In the genomic region with DNA sequence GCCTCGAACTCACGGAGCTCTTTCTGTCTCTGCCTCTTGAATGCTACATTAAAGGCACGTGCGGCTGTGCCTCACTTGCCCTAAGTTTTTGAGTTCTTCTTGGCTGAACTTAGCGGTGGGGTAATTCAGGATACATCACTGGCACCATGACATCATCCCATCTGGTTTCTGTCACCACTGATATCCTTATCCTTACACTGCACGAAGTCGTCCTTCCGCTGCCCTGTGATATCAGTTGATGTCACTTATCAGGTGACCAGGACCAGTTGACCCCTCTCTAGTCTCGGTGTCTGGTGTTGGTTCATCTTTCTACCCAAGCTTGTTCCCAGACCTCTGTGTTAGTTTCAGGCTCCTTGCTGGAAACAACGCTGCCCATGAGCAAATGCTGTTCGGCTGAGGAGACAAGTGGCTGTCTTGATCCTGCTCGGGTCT, we compare ENCODE assay signal across 8 mouse cellular contexts. TPM values are rescaled to one million over a fixed set of nuclear protein-coding genes. Genes with fewer than 3 reads are reported as not detected.
DNase-seq lines count a peak whose midpoint lies in the region; ATAC-seq lines count a peak whose summit lies in the region.

No protein-coding gene starts in this region.

- no peaks in the 10 kb centered on the region for H3K9me3 ChIP-seq in forebrain, embryonic 15.5 days
- no peaks in the 10 kb centered on the region for H3K9me3 ChIP-seq in limb, embryonic 15.5 days

- no peaks in the 10 kb centered on the region for H3K36me3 ChIP-seq in forebrain, embryonic 15.5 days
- no peaks in the 10 kb centered on the region for H3K36me3 ChIP-seq in limb, embryonic 15.5 days

- WGBS in forebrain, embryonic 15.5 days = 39% methylated on average over 12 of the region's 12 CpGs
- WGBS in limb, embryonic 15.5 days = 41% methylated on average over 12 of the region's 12 CpGs

- no peak for ATAC-seq in forebrain, embryonic 15.5 days (replicated peaks)
- no peak for ATAC-seq in limb, embryonic 15.5 days (ENCODE audit: insufficient number of reproducible peaks, low FRiP score, low TSS enrichment, low read depth)

- H3K4me3 ChIP-seq in forebrain, embryonic 15.5 days = peak overlapping the region; percentile 54
- H3K4me3 ChIP-seq in limb, embryonic 15.5 days = peak overlapping the region; percentile 54

- peak overlapping the region; percentile 33; the same call in 1 of the 2 replicates for H3K27ac ChIP-seq in forebrain, embryonic 15.5 days (replicated peaks)
- H3K27ac ChIP-seq in limb, embryonic 15.5 days = no peak overlapping the region

- H3K4me2 ChIP-seq in forebrain, embryonic 15.5 days (replicated peaks) = peak overlapping the region; percentile 93
- peak overlapping the region; percentile 96 for H3K4me2 ChIP-seq in limb, embryonic 15.5 days

- DNase-seq in spleen, adult 12 weeks (ENCODE audit: low spot score) = peak; percentile 67
- no peak for DNase-seq in spleen, adult 18-20 months
- peak; percentile 27 for DNase-seq in skeletal muscle tissue, adult 2 months (ENCODE audit: low read depth, low spot score)
- no peak for DNase-seq in urinary bladder, adult 18-20 months (ENCODE audit: low spot score in 2 of 2)
- DNase-seq in adipocyte (ENCODE audit: low spot score) = no peak
- DNase-seq in adrenal gland, postnatal 25 days = no peak

- H3K9ac ChIP-seq in forebrain, embryonic 15.5 days (replicated peaks) = peak overlapping the region; percentile 56; the same call in 1 of the 2 replicates
- H3K9ac ChIP-seq in limb, embryonic 15.5 days = no peak overlapping the region

- H3K4me1 ChIP-seq in forebrain, embryonic 15.5 days = peaks cover 30% of the 10 kb centered on the region
- peaks cover 26% of the 10 kb centered on the region for H3K4me1 ChIP-seq in limb, embryonic 15.5 days

- H3K27me3 ChIP-seq in forebrain, embryonic 15.5 days = no peaks in the 10 kb centered on the region; the same call in 1 of the 2 replicates
- peaks cover 32% of the 10 kb centered on the region for H3K27me3 ChIP-seq in limb, embryonic 15.5 days

RNA-seq across cellular contexts. Expression of gene AW011738, which starts 0.6 kb away (rescaled TPM):
- polyA plus RNA-seq in forebrain, embryonic 15.5 days (2015; fragmentation: Nextera tagmentation; extraction: Ambion mirVana) = 4.2 and 4.3 TPM in 2 replicates
- 3.1 and 4.4 TPM in 2 replicates for polyA plus RNA-seq in limb, embryonic 15.5 days (2015; fragmentation: Nextera tagmentation; extraction: Ambion mirVana)
- total RNA-seq in adrenal gland, postnatal 25 days (2021) = 3.5 and 3.7 TPM in 2 replicates

RNA-seq across cellular contexts. Expression of gene Isg15, which starts 1.9 kb away (rescaled TPM):
- polyA plus RNA-seq in forebrain, embryonic 15.5 days (2015; fragmentation: Nextera tagmentation; extraction: Ambion mirVana) = 1.5 and 2.1 TPM in 2 replicates
- 3.4 and 3.6 TPM in 2 replicates for polyA plus RNA-seq in limb, embryonic 15.5 days (2015; fragmentation: Nextera tagmentation; extraction: Ambion mirVana)
- 1.8 and 7.2 TPM in 2 replicates for total RNA-seq in adrenal gland, postnatal 25 days (2021)

RNA-seq across cellular contexts. Expression of gene Agrn, which starts 5.2 kb away (rescaled TPM):
- 103 and 108 TPM in 2 replicates for polyA plus RNA-seq in forebrain, embryonic 15.5 days (2015; fragmentation: Nextera tagmentation; extraction: Ambion mirVana)
- polyA plus RNA-seq in limb, embryonic 15.5 days (2015; fragmentation: Nextera tagmentation; extraction: Ambion mirVana) = 53.8 and 67.1 TPM in 2 replicates
- total RNA-seq in adrenal gland, postnatal 25 days (2021) = 33.7 and 46.7 TPM in 2 replicates

RNA-seq across cellular contexts. Expression of gene Perm1, which starts 13.2 kb away (rescaled TPM):
- polyA plus RNA-seq in forebrain, embryonic 15.5 days (2015; fragmentation: Nextera tagmentation; extraction: Ambion mirVana) = 1.7 and 2.0 TPM in 2 replicates
- polyA plus RNA-seq in limb, embryonic 15.5 days (2015; fragmentation: Nextera tagmentation; extraction: Ambion mirVana) = 4.7 and 6.7 TPM in 2 replicates
- total RNA-seq in adrenal gland, postnatal 25 days (2021) = 3.3 and 4.1 TPM in 2 replicates

RNA-seq across cellular contexts. Expression of gene Plekhn1, which starts 32.2 kb away (rescaled TPM):
- 27.3 and 29.0 TPM in 2 replicates for polyA plus RNA-seq in forebrain, embryonic 15.5 days (2015; fragmentation: Nextera tagmentation; extraction: Ambion mirVana)
- polyA plus RNA-seq in limb, embryonic 15.5 days (2015; fragmentation: Nextera tagmentation; extraction: Ambion mirVana) = 44.6 and 45.5 TPM in 2 replicates
- 24.1 and 29.6 TPM in 2 replicates for total RNA-seq in adrenal gland, postnatal 25 days (2021)

Comparison
In these comparisons a context has a peak if more than half of its experiments do, and no peak if none do; other contexts are left out.
1. DNase-seq: peak in spleen, adult 12 weeks (single experiment) and skeletal muscle tissue, adult 2 months (single experiment); none in spleen, adult 18-20 months (0 of 2), urinary bladder, adult 18-20 months (0 of 2), adipocyte (single experiment) and adrenal gland, postnatal 25 days (single experiment).